Mouse (Mus musculus) E14TG2a.4 (cell line): Measurements from ENCODE around the gene Igfbp7.

Experiments
- CTCF ChIP-seq: conservative IDR thresholded peaks from 2 replicates; pipeline ENCODE4 v1.5.1; 2014; ENCODE audit warnings: low read length
- NANOG ChIP-seq: IDR thresholded peaks from 2 replicates; pipeline ENCODE4 v1.6.1; 2014; ENCODE audit warnings: borderline replicate concordance, low read length, mixed read lengths
- POU5F1 ChIP-seq: IDR thresholded peaks from 2 replicates; pipeline ENCODE4 v1.6.1; 2014; ENCODE audit warnings: low read length, borderline replicate concordance

DNA sequence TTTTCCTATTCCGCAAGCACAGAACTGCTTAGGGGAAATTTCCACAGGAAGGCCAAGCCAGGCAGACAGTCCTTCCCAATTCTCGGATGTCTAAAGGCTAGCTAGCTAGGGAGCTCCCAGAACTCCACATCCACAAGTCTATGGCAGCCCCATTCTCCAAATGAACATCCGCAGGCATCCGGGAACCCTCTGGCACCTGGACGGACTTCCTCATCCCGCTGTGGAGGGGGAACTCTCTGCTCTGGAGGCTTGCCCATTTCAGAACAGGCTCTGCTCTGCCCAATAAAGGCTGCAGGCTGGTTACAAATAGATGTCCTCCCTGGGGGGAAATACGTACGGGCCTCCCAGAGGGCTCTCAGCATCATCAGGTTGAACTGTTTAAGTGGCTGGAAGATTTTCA is 41.5 kb downstream of the Igfbp7 start:
- TF ChIP-seq CTCF, result no peak
- TF ChIP-seq NANOG, result no peak
- TF ChIP-seq POU5F1, result no peak
